Mouse (Mus musculus) adrenal gland, postnatal 0 days (tissue): ENCODE results near the gene Vmn1r122. TPM values are rescaled to one million over a fixed set of nuclear protein-coding genes. Genes with fewer than 3 reads are reported as not detected.

Experiments
- polyA plus RNA-seq: library from polyadenylated mRNA; unstranded; fragments of >200 nt; fragmentation: Nextera tagmentation; extraction: Ambion mirVana; gene quantifications from 2 replicates; pipeline ENCODE4 v1.2.1, GENCODE M21; 2015

Gene Vmn1r122
- not detected in 2 replicates for polyA plus RNA-seq

GRCm38 (mm10) chr7:21134028-21134427, at the start of gene Vmn1r122:
TSS of gene Vmn1r122 (minus strand) at chr7:21134128.

GRCm38 (mm10) chr7:21161885-21162284, 28.0 kb upstream of the Vmn1r122 start, which contains the start of gene Vmn1r123:
TSS of gene Vmn1r123 (plus strand) at chr7:21162185.

DNA sequence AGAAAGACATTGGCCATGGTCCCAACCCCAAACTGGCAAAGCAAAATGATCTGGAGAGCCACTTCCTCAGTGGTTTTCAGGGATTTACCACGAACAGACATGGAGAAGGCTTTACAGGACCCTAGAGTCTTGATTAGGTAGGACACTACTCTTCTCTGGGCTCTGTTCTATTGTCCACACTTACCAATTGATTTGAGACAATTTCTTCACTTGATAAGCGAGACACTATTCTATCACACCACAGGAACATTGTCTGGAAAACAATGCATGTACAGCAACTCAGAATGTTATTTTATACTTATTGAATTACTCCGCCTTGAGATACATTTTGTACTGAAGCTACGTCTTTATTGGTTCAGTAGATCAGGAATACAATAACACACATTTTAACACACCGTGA, 35.5 kb downstream of the Vmn1r122 start, which contains the start of gene Vmn1r121:
Vmn1r121 (minus strand) TSS at position 101 of the 400 bp plus-strand sequence.

Other genes starting within 250 kb of the Vmn1r122 start
- gene Vmn1r118, start 221.8 kb downstream of the Vmn1r122 start, polyA plus RNA-seq: not detected in 2 replicates
- not detected in 2 replicates for gene Vmn1r119, start 121.7 kb downstream of the Vmn1r122 start, polyA plus RNA-seq
- not detected in 2 replicates for gene Vmn1r120, start 80.3 kb downstream of the Vmn1r122 start, polyA plus RNA-seq
- not detected in 2 replicates for gene Vmn1r121, start 35.6 kb downstream of the Vmn1r122 start, polyA plus RNA-seq
- not detected in 2 replicates for gene Vmn1r123, start 28.1 kb upstream of the Vmn1r122 start, polyA plus RNA-seq
- gene Gm5157, start 56.3 kb upstream of the Vmn1r122 start, polyA plus RNA-seq: not detected in 2 replicates
- not detected in 2 replicates for gene Vmn1r124, start 126.5 kb upstream of the Vmn1r122 start, polyA plus RNA-seq
- gene Vmn1r125, start 138.1 kb upstream of the Vmn1r122 start, polyA plus RNA-seq: not detected in 2 replicates
- gene Vmn1r126, start 167.3 kb upstream of the Vmn1r122 start, polyA plus RNA-seq: not detected in 2 replicates
- gene Vmn1r127, start 185.7 kb upstream of the Vmn1r122 start, polyA plus RNA-seq: not detected in 2 replicates
- not detected in 2 replicates for gene Vmn1r128, start 215.2 kb upstream of the Vmn1r122 start, polyA plus RNA-seq
- not detected in 2 replicates for gene Vmn1r129, start 227.2 kb upstream of the Vmn1r122 start, polyA plus RNA-seq